Mouse (Mus musculus) testis, postnatal 14 days (tissue): ENCODE data around the gene Olfr1280.
"Not testable (repeated sequence)": the region's sequence is repeated elsewhere in the genome, so short reads cannot be mapped to it uniquely, and the experiment has no call there.

Source experiments
- DNase-seq: peaks from one replicate; pipeline ENCODE4 v3.0.0; 2021; ENCODE audit warnings: low spot score

Gene Olfr1280

DNA sequence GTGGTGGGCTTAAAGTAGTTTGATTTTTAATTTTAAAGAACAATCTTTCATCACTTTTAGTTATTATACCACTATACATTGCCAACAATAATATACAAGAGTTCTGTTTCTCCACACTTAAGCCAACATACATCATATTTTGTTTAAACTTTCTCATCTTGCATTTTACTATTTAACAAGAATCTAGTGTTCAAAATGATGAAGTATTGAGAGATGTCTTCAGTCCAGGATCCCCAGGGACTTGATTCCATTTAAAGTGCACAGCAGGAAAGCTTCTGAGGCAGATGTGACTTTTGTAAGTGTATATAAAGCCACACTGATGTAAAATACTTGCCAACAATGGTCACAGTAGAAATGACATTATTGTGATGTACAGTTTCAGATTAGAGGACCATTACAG is at the start of gene Olfr1280:
Gene Olfr1280, plus strand, starts transcription at position 301 of the 400 bp plus-strand sequence.
- DNase-seq, result no peak

- no peak for DNase-seq
These were observed 39.8 kb upstream of the Olfr1280 start, which contains the start of gene Olfr1277 for GRCm38 (mm10) chr2:111274006-111274405. Gene Olfr1277, minus strand, starts transcription at chr2:111274106.

DNA sequence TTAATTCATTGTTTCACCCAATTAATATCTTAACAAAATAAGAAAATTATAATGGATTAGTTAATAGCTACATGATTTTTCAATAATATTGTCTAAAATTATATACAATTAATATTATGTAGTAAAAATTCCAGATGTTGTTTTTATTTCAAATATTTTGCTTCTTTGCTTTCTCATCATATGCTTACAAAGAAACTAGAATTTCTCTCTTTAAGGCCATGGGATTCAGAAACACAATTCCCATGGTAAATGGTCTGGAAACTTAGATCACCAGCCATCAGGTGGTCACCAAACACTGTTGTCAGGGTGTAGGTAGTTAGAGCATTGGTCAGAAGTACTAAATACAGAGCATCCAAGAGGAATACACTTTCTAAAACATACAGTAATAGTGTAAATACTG is 24.0 kb upstream of the Olfr1280 start, which contains the start of gene Olfr1278:
Gene Olfr1278, plus strand, starts transcription at position 301 of the 400 bp plus-strand sequence.
- no peak for DNase-seq

DNA sequence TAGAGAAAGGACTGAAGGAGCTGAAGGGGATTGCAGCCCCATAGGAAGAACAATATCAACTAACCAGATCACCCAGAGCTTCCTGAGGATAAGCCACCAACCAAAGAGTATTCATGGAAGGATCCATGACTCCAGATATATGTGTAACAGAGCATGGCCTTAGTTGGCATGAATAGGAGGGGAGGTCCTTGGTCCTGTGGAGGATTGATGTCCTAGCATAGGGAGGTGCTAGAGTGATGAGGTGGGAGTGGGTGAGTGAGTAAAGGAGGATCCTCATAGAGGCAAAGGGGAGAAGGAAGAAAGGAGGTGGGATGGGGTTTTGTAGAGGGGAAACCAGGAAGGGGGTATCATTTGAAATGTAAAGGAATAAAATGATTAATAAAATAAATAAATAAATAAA is 15.3 kb upstream of the Olfr1280 start:
- no peak for DNase-seq

- DNase-seq, result no peak
These were observed 13.4 kb upstream of the Olfr1280 start, which contains the start of gene Olfr1279 for GRCm38 (mm10) chr2:111300374-111300773. Gene Olfr1279, plus strand, starts transcription at chr2:111300635.

DNA sequence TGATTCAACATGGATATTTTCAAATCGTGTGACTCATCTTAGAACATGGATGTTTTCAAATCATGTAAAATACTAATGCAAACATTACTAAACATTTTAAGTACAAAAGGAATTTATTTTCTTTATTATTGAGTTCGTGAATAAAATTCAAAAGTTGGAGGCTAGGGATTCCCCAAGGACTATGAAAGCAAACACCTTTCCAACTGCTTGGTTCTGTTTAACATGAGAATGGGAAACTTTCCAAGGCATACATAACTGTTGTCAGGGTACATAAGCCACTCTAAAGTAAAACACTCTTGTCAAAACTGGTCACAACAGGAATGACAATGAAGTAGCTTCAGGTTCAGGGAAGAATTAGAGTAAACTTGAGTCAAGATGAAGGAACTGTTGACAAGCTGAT is 12.4 kb downstream of the Olfr1280 start, which contains the start of gene Olfr1281:
Gene Olfr1281, plus strand, starts transcription at position 301 of the 400 bp plus-strand sequence.
- no peak for DNase-seq

DNA sequence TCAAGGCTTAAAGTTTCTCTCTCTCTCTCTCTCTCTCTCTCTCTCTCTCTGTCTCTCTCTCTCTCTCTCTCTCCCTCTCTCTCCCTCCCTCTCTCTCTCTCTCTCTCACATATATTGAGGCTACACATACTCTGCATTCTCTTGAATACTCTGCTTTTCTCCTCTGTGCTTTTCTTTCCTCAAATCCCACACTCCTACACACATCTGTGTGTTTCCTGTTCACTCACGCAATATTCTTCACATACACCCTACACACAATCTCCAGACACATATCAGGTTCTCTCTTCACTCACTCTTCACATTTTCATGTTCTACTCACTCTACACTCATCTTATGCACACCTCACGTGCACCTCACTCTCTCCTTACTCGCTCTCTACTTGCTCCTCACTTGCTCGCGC is 19.9 kb downstream of the Olfr1280 start:
- DNase-seq, result not testable (repeated sequence)

- DNase-seq, result no peak
These were observed 22.2 kb downstream of the Olfr1280 start, which contains the start of gene Olfr1282 for GRCm38 (mm10) chr2:111335976-111336375. Gene Olfr1282, minus strand, starts transcription at chr2:111336076.

DNA sequence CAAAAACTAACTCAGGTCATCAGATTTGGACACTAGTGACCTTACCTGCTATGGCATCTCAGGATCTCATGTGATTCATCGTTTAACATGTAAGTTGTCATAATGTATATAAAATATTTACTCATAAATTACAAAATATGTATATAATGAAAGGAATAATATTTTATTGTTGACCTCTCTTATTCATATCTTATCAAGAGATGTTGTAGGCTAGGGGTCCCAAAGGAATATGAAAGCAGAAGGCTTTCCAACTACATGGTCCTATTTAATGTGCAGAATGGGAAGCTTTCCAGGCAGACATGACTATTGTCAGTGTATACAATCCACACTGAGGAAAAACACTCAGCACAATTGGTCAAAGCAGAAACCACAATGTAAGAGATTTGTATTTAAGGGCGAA is 52.7 kb downstream of the Olfr1280 start, which contains the start of gene Olfr1283:
Gene Olfr1283, plus strand, starts transcription at position 301 of the 400 bp plus-strand sequence.
- no peak for DNase-seq

DNA sequence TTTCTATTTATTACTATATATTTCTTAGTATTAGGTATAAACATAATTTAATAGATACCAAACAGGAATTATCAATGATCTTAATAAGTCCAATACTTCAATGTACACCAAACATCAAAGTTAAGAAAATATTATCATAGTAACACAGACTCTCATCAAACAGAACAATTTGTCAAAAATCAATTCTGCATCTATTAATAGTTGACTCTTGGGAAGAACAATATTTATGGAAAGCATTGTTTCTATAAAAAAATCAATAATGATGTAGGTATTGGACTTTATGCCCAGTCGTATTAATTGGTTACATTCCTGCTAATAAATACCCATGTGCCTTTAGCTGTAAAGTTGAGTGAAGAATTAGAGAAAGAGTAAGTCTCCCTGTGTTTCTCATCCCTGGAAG is 61.4 kb downstream of the Olfr1280 start, which contains the start of gene Olfr1284:
Gene Olfr1284, plus strand, starts transcription at position 301 of the 400 bp plus-strand sequence.
- no peak for DNase-seq
